ENCODE assay signal across 9 mouse cellular contexts in genomic region chr17:81480351-81481161, GRCm38 (mm10). TPM values are rescaled to one million over a fixed set of nuclear protein-coding genes. Genes with fewer than 3 reads are reported as not detected.
DNase-seq lines count a peak whose midpoint lies in the region; ATAC-seq and TF ChIP-seq lines count a peak whose summit lies in the region.
"Had no signal": no experiment of that assay in that cellular context is flagged by ENCODE, and none has a peak within 500 bp of the region (broad histone marks: within the 10 kb centered on the region; RNA-seq: fewer than 3 reads in every experiment).

No protein-coding gene starts in this region.

- DNase-seq in cerebellum, adult 18-20 months: peak; percentile 37 to 40
- DNase-seq in cerebellum, adult 11 months: no peak
- DNase-seq in thymus, adult 2 months: peak; percentile 2
- no peak for DNase-seq in thymus, postnatal 14 days
- DNase-seq in heart, adult 2 months: peak; percentile 78 to 85
- DNase-seq in kidney, adult 9 months: peak; percentile 76

- no peak overlapping the region for H3K9ac ChIP-seq in heart, adult 2 months (ENCODE audit: low read depth, low read length)
- H3K9ac ChIP-seq in stomach, embryonic 15.5 days: no peak overlapping the region

- no peaks in the 10 kb centered on the region for H3K36me3 ChIP-seq in thymus, adult 2 months (ENCODE audit: control insufficient read depth, insufficient read depth, low read length)
- H3K36me3 ChIP-seq in heart, adult 2 months (ENCODE audit: control insufficient read depth, insufficient read depth, low read length): peaks cover 24% of the 10 kb centered on the region
- H3K36me3 ChIP-seq in stomach, embryonic 15.5 days: no peaks in the 10 kb centered on the region

- no peaks in the 10 kb centered on the region for H3K79me2 ChIP-seq in heart, adult 2 months (replicated peaks; ENCODE audit: control insufficient read depth, insufficient read depth, low read length)

- peak; percentile 78 for ATAC-seq in megakaryocyte, adult 5-6 weeks (ENCODE audit: poor library complexity, severe bottlenecking)
- peak; percentile 39; the same call in 1 of the 2 replicates for ATAC-seq in stomach, embryonic 15.5 days (ENCODE audit: insufficient read depth, low FRiP score, low read depth)

- intact Hi-C loops in heart, adult 2 months (cut with DNase I): no loop called here

- no peak for TF ChIP-seq POLR2A in thymus, adult 2 months (IDR thresholded peaks at IDR 0.05; ENCODE audit: control insufficient read depth, extremely low read depth, insufficient read depth, low read length, poor library complexity)
- no peak for TF ChIP-seq POLR2A in heart, adult 2 months (IDR thresholded peaks at IDR 0.05; ENCODE audit: insufficient read depth, low read depth, low read length)

- no peak overlapping the region for H3K4me3 ChIP-seq in thymus, adult 2 months (ENCODE audit: control insufficient read depth, insufficient read depth, low read length)
- no peak overlapping the region for H3K4me3 ChIP-seq in heart, adult 2 months
- H3K4me3 ChIP-seq in stomach, embryonic 15.5 days (replicated peaks): no peak overlapping the region

- H3K9me3 ChIP-seq in stomach, embryonic 15.5 days: no peaks in the 10 kb centered on the region

- H3K27me3 ChIP-seq in thymus, adult 2 months (ENCODE audit: control insufficient read depth, insufficient read depth, low read length): no peaks in the 10 kb centered on the region
- no peaks in the 10 kb centered on the region for H3K27me3 ChIP-seq in heart, adult 2 months (ENCODE audit: control insufficient read depth, insufficient read depth, low read length)
- no peaks in the 10 kb centered on the region for H3K27me3 ChIP-seq in stomach, embryonic 15.5 days (replicated peaks)

- no peak overlapping the region for H3K4me2 ChIP-seq in stomach, embryonic 15.5 days

- TF ChIP-seq EP300 in heart, adult 2 months (IDR thresholded peaks at IDR 0.05; ENCODE audit: insufficient read depth, low read depth, low read length): no peak

- H3K27ac ChIP-seq in thymus, adult 2 months (ENCODE audit: control insufficient read depth, insufficient read depth, low read length): no peak overlapping the region
- peak overlapping the region; percentile 78 for H3K27ac ChIP-seq in heart, adult 2 months
- no peak overlapping the region for H3K27ac ChIP-seq in stomach, embryonic 15.5 days

- 0 out of 2 replicates have a peak, but pooled peaks cover 4% of the 10 kb centered on the region for H3K4me1 ChIP-seq in thymus, adult 2 months (replicated peaks; ENCODE audit: control insufficient read depth, insufficient read depth, low read length)
- peaks cover 5% of the 10 kb centered on the region for H3K4me1 ChIP-seq in heart, adult 2 months (ENCODE audit: control insufficient read depth, insufficient read depth, low read length)
- 0 out of 2 replicates have a peak, but pooled peaks cover 5% of the 10 kb centered on the region for H3K4me1 ChIP-seq in stomach, embryonic 15.5 days

- no peak for TF ChIP-seq CTCF in thymus, adult 2 months (IDR thresholded peaks at IDR 0.05; ENCODE audit: borderline replicate concordance, control insufficient read depth, extremely low read depth, insufficient read depth, low read length, poor library complexity)
- no peak for TF ChIP-seq CTCF in heart, adult 2 months (IDR thresholded peaks at IDR 0.05)

- WGBS in thymus, adult 2 months: 53% methylated on average over 21 of the region's 21 CpGs
- 54% methylated on average over 21 of the region's 21 CpGs for WGBS in heart, adult 2 months
- WGBS in stomach, embryonic 15.5 days: 69% methylated on average over 21 of the region's 21 CpGs

RNA-seq across cellular contexts. Expression of gene Gm11096, which starts 39.0 kb away (rescaled TPM):
- polyA plus RNA-seq in thymus, adult 2 months (2012; rRNA removed): not detected in 2 replicates
- not detected for total RNA-seq in heart, adult 2 months (2021)
- polyA plus RNA-seq in heart, adult 2 months (2012; rRNA removed): not detected in 2 replicates
- not detected in 2 replicates for total RNA-seq in megakaryocyte, adult 5-6 weeks (2015)
- not detected in 2 replicates for total RNA-seq in megakaryocyte, adult 5-6 weeks (2017)
- not detected in 2 replicates for polyA plus RNA-seq in stomach, embryonic 15.5 days (2015; fragmentation: Nextera tagmentation; extraction: Ambion mirVana)
- polyA plus RNA-seq: small intestine, adult 2 months had no signal

Comparison
In these comparisons a context has a peak if more than half of its experiments do, and no peak if none do; other contexts are left out.
1. DNase-seq: peak in cerebellum, adult 18-20 months (2 of 2), thymus, adult 2 months (single experiment), heart, adult 2 months (2 of 2) and kidney, adult 9 months (single experiment); none in cerebellum, adult 11 months (single experiment) and thymus, postnatal 14 days (single experiment).